Mouse (Mus musculus) myocyte (in vitro differentiated cells): ENCODE measurements at regions not wholly inside any gene's neighbourhood (a gene's known extent, or its start where the extent isn't known, plus 50 kb on each side); places are given as distances from the start of the nearest gene placed in this dataset.

Experiments used
- E2F4 ChIP-seq: IDR thresholded peaks from one replicate; pipeline ENCODE4 v1.6.1; 2011; ENCODE audit warnings: mild to moderate bottlenecking, control low read depth, moderate library complexity; ENCODE audit not compliant: insufficient read depth
- MAX ChIP-seq: IDR thresholded peaks from one replicate; pipeline ENCODE4 v1.6.1; 2011; ENCODE audit warnings: low read depth, mild to moderate bottlenecking, control low read depth
- MYOG ChIP-seq, 3 experiments: IDR thresholded peaks; one replicate each; pipeline ENCODE4 v1.6.1; 2011; ENCODE audit warnings: control low read depth in 2 of 3, low read depth in 2 of 3, mild to moderate bottlenecking in 2 of 3; ENCODE audit not compliant: insufficient read length in 2 of 3, control insufficient read depth in 1 of 3, insufficient read depth in 1 of 3
- POLR2A ChIP-seq: IDR thresholded peaks from one replicate; pipeline ENCODE4 v1.6.1; 2011; ENCODE audit warnings: low read depth, mild to moderate bottlenecking, control low read depth, moderate library complexity; ENCODE audit not compliant: insufficient read length
- POLR2AphosphoS2 ChIP-seq: IDR thresholded peaks from one replicate; pipeline ENCODE4 v1.6.1; 2011; ENCODE audit warnings: low read depth, control low read depth; ENCODE audit not compliant: insufficient read length
- TCF12 ChIP-seq: IDR thresholded peaks from one replicate; pipeline ENCODE4 v1.6.1; 2011; ENCODE audit warnings: mild to moderate bottlenecking, control low read depth; ENCODE audit not compliant: poor library complexity, insufficient read depth, severe bottlenecking
- TCF3 ChIP-seq: IDR thresholded peaks from one replicate; pipeline ENCODE4 v1.6.1; 2011; ENCODE audit warnings: low read depth, control low read depth; ENCODE audit not compliant: insufficient read length
- USF1 ChIP-seq: IDR thresholded peaks from one replicate; pipeline ENCODE4 v1.6.1; 2011; ENCODE audit warnings: low read depth, mild to moderate bottlenecking, control low read depth, moderate library complexity

DNA sequence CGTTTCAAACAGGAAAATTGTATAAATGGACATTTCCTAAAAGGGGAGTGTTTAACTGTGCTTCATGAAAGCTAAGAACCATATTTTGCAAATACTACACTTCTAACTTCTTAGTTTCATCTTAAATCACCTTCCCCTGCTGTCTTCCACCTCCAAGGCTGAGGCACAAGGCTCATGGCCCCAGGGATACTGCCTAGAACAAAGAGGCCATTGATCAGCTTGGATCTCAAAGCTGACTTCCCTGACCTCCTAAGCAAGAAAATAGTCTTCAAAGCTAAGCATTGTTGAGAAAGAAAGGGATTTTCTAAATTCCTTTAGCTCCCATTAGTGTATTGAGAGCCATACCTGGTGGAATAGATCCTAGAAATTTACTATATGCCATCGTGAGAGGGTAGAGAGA lies 501.6 kb downstream of the Bnc2 start:
- TF ChIP-seq POLR2A = no peak
- no peak for TF ChIP-seq TCF3
- TF ChIP-seq TCF12 = no peak
- no peak for TF ChIP-seq MAX
- TF ChIP-seq USF1 = no peak
- TF ChIP-seq E2F4 = no peak
- no peak for TF ChIP-seq MYOG (IDR thresholded peaks at IDR 0.05; ENCODE audit: control insufficient read depth in 1 of 3, insufficient read depth in 1 of 3, insufficient read length in 2 of 3, low read depth in 2 of 3)
- TF ChIP-seq POLR2AphosphoS2 = no peak
